Mouse (Mus musculus): ENCODE data around the gene Pde6d.

The Pde6d gene

DNA sequence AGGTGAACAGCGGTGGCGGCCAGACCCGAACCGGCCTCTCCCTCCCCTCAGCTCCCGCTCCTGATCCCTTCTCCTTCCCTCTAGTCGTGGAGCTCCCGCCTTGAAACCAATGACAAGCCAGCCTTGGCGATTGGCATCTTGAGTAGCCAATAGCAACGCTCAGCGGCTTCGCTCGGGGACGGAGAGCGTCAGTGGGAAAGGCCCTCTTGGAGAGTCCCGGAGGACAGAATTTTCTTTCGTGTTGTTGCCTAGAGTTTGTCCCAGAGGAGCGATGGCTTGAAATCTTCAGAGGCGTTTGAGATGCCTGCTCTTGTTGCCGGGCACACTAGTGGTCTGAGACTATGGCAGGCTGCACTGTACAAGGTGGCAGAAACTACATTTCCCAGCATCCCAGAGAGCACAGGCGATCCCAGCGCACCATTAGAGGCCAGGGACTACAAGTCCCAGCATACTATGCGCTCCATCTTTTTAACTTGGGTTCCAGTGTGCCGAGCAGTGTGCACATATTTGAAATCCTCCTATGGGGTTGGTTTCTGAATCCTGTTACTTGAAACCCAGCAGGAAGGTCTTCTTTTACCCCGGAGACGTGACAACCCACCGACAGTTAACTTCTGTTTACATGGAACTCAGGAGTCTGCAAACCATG, at the start of gene Pde6d, which contains the start of gene Cops7b:
TSS of gene Pde6d (minus strand) at position 179 of the 646 bp plus-strand sequence.
TSS of gene Cops7b (plus strand) at position 454 of the 646 bp plus-strand sequence.
- DNase-seq (ENCODE audit: extremely low spot score, low read depth, low spot score): peak; percentile 98

DNA sequence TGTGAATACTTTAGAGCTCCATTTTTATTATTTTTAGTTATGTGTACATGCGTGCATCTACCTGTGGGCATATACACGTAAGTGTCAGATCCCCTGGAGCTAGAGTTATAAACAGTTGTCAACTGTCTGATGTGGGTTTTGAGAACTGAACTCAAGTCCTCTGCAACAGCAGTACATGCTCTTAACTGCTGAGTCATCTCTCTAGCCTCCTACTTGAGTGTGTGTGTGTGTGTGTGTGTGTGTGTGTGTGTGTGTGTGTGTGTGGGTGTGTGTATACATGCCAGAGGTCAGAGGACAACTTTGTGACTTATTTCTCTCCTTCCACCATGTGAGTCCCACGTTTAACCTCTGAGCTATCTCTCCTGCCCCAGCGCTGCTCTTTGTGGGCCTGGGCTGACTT, 48.1 kb upstream of the Pde6d start:
- DNase-seq (ENCODE audit: extremely low spot score, low read depth, low spot score): no peak

DNA sequence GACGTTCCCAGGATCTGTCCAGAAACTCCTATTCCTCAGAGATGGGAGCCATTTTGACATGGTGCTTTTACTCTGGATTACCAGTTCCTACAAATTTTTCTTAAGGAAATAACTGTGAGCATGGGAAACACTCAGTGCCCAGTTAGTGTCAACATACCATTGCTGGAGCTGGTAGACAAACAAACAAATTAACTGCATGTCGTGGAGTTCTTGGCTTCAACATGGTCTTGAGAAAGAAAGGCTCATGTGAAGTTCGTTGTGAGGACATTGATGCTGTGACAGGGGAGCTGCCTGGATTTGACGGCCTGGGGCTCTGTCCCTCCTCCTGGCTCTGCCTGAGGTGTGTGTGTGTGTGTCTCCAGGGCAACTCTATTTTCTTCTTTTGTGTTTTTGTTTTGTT, 47.5 kb upstream of the Pde6d start:
- no peak for DNase-seq (ENCODE audit: extremely low spot score, low read depth, low spot score)

DNA sequence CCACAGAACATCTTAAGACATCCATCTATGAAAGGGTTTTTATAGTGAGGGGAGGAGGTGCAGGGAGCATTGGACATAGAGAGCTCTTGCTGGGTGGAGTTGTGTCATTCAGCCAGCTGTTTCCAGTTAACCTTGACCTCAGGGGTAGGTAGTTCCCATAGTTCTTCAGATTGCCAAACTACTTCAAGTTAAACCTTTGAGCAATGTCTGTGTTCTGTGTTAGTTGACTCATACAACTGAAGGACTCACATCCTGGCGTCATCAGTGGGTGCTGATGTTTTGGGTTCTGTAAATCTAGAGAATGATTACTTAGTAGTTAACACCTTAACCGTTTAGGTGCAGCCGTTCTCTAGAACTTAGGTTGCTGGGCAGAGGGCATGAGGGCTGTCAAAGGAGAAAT, 45.8 kb upstream of the Pde6d start:
- no peak for DNase-seq (ENCODE audit: extremely low spot score, low read depth, low spot score)

DNA sequence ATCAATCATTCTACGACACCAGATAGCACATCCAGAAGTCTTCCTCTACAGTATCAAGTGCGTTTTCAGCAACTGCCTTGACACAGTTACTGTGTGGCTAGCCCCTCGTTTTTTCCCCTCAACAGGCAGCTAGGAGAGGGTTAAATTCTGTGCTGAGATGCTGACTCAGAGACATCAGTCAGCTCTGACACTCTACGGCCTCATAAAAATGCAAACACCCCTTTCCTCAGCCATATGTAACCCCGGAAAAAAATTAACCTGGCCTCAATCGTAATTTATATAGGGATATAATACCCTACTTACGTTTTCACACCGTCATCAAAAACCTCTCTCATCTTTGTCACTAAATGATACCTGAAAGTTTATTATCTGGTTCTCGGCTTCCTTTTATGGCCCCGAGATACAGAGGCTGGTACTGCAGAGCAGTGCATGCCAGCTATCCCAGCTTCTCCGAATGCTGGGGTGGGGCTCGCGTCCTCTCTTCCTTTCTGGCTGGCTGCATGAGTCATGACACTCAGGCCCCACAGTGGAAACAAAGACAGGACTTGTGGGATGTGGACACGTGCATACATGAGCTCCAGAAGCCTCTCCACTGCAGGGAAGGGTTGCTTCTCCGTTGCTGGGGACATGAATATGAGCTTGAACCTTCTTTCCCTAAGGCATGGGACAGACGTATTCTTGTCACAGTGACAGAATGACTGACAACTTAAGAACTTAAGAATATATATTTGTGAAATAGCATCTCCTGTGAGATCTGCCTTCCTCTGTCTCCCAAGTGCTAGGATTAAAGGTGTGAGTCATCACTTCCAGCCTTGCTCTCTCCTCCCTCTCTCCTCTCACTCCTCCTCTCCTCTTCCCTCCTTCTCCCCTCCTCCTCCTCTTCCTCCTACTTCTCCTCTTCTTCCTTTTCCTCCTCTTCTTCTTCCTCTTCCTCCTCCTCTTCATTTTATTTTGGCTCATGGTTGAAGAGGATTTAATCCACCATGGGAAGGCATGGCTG, 40.9 kb upstream of the Pde6d start:
- no peak for DNase-seq (ENCODE audit: extremely low spot score, low read depth, low spot score)

DNA sequence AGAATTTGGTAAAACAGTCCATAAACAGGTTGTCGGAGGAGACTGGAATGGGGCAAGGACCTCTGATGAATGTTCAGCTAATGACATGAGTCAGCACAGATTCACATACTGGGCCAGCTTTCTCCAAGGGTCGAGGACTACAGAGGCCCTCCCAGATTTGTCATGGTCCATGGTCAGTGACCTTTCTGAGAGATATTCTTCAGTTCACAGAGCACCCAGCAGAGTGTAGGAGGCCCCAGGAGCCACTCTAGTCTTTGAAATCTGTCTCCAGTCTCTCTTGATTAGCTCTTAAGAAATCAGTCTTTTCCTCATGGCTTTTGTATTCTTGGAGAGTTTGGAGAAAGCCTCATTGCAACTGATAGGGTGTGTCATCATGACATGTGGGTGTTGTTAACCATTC, 39.9 kb upstream of the Pde6d start:
- DNase-seq (ENCODE audit: extremely low spot score, low read depth, low spot score): no peak

DNA sequence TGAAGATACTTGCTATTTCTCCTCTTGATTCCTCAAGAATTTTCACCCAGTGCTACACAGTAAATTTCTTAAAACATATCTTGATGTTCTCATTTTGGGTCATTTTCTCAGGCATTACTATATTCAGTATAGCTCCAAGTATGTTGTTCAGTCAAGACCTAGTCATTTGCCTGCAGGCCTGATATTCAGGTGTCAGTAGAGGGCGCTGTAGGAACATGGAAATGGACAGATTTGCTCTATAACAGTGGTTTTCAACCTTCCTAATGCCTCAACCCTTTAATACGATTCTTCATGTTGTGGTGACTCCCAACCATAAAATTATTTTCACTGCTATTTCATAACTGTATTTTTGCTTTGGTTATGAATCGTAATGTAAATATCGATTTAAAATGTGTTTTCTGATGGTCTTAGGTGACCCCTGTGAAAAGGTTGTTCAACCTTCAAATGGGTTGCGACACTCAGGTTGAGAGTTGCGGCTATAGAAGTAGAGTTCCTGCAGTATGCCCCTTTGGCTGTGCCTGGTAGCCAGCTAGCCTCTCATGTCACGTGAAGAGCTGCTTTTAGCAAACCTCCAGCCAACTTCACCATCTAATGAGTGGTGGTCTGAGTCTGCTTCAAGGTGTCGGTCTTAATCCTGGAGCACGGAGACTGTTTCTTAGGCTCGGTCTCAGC, 36.2 kb upstream of the Pde6d start:
- DNase-seq (ENCODE audit: extremely low spot score, low read depth, low spot score): peak; percentile 49

DNA sequence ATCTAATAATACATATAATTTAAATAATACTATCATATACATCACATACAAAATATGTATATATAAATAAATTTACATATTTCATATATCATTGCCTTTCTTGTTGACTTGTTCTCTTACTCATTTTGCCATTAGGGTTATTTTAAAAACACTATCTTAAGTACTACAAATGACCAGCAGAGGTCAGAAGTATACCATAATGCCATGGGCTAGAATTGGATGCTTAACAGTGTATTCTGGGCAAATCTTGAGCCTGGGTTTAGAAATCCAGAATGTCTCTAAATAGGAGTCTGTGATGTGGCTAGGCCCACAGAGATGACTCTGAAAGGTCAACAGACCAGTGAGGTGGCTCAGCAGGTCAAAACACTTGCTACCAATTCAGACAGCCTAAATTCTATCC, 31.8 kb upstream of the Pde6d start:
- no peak for DNase-seq (ENCODE audit: extremely low spot score, low read depth, low spot score)

DNA sequence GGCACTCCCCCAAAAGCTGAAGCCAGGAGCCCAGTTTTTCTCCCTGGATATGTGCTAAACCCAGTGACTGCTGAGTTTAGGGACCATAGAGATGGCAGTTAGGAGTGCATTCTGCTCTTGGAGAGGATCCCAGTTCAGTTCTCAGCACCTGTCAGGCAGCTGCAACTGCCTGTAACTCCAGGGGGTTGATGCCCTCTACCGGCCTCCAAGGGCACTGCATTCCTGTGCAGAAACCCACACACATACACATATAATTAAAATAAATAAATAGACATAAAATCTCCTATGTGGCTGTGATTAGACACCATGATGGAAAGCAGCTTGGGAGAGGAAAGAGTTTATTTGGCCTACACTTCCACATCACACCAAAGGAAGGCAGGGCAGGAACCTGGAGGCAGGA, 29.7 kb upstream of the Pde6d start:
- no peak for DNase-seq (ENCODE audit: extremely low spot score, low read depth, low spot score)

DNA sequence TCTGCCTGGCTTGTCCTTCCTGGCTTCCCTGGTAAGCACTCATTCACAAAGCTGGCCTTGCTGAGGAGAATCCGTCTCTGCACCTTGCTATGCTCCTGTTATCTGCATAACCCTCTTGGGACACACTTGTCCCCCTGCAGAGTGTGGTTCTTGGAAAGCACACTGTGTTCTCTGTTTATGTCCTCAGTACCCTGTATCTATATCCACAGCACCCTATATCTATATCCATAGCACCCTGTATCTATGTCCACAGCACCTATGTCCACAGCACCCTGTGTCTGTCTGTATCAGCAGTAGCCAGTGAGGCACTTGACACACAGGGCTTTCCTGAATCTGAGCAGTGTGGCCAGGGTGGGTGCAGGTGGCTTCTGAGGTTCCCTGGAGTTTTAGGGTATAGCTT, 28.5 kb upstream of the Pde6d start:
- no peak for DNase-seq (ENCODE audit: extremely low spot score, low read depth, low spot score)

DNA sequence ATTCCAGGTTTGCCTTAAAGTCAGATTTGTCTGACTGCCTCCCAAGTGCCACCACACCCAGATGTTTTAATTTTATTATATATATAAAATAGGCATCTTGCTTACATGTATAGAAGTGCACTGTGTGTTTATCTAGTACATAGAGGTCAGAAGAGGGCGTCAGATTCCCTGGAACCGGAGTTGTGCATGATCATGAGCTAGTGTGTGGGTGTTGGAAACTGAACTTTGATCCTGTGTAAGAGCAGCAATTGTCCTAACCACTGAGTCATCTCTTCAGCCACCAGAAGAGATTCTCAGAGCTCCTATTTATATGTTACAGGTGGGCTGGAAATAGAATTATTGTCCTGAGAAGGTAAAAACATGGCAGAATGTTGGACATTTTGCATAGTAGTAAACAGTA, 17.7 kb upstream of the Pde6d start:
- no peak for DNase-seq (ENCODE audit: extremely low spot score, low read depth, low spot score)

DNA sequence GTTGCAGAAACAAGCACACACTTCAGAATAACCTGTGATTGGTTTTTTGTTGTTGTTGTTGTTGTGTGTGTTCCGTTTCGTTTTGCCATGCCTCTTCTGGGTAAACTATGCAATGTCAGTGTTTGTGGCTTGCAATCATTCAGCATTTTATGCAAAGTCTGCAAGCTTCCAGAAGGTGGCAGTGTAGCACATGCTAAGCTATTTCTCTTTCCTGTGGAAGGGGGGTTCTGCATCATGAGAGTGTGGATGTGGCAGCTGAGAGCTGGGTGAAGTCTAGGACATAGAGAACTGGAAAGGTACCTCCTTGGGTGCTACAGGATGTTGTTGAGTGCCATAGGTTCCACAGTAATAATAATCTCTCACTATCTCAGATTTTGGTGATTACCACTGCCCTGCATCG, 16.1 kb upstream of the Pde6d start:
- DNase-seq (ENCODE audit: extremely low spot score, low read depth, low spot score): no peak

DNA sequence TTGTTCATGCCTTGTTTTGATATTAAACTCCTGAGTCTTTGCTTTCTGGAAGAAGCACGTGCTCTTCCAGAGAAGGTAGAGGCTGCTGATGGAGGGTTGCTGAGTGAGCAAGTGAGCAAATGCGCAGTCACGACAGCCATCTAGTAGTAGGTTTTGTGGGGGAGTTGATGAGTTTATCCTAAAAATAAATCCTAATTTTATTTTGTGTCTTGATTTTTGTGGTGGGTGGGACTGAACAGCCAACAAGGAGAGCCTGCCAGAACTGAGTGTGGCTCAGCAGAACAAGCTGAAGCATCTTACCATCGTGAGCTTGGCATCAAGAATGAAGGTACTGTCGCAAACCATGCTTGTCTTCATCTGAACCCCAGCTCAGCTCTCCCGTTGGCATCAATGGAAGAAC, 14.1 kb upstream of the Pde6d start:
- no peak for DNase-seq (ENCODE audit: extremely low spot score, low read depth, low spot score)

DNA sequence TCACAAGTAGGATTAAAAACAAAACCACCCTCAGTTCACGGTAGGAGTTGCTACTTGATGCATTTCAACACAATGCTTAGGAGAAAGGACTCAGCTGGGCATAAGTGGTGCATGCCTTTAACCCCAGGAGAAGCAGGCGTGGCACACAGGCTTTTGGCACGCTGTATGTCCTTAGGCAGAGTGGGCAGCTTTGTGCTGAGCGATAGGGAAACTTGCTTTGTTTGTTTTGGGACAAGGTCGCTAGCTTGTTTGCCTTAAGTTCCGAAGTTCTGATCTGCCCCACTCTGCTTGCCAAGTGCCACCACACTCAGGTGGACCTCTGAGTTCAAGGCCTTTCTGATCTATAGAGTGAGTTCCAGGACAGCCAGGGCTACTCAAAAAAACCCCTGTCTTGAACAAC, 12.9 kb upstream of the Pde6d start:
- DNase-seq (ENCODE audit: extremely low spot score, low read depth, low spot score): no peak

DNA sequence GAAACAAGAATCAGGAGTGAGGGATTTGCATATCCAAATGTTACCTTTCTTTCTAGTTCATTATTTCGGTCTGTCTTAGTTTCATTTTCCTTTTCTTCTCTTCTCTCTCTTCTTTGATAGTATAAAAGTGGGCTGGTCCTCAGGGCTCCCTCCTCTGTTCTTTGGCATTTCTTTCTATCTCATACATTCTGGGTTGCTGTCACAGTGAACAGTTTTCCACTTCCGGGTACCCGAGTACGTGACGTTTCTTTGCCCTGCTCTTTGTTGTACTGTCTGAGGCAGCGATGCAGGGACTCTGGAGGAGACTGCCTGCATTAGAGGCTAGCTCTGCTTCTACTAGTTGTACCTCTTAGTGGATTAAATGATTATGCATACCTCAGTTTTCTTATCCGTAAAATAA, 12.1 kb upstream of the Pde6d start:
- no peak for DNase-seq (ENCODE audit: extremely low spot score, low read depth, low spot score)

DNA sequence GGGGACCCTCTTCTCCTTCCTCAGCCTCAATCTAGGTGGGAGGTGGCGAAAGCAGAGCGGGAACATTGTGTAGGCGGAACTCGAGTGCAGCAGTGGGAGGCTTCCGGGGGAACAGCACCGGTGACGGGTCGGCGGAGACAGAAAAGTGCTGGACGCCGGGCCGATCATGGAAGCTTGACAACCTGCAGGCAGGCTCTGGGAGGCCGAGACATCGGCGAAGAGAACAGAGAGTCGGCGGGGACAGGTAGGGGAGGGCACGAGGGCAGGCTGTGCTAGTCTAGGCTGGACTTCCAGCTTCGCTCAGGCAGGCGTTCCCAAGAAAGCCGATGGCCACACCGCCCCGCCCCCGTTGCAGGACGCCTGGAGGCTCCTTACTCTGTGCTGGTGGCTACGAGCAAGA, 4.6 kb upstream of the Pde6d start:
- DNase-seq (ENCODE audit: extremely low spot score, low read depth, low spot score): peak; percentile 47

DNA sequence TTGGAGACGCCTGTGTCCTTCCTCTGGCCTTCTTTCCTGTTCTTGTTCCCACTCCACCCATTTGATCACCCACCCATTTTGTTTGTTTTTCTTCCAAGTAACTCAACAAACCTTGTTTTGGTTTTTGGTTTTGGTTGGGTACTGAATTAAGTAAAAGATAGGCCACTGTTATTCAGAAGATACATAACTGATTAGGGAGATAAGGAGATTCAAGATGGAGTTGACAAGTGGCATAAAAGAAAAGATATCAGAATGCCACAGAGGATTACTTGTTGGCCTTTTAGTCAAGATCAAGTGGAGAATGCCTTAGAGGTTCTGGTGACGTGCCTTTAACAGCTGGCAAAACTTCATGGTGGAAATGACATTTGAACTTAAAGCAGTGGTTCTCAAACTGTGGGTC, 1.3 kb upstream of the Pde6d start:
- no peak for DNase-seq (ENCODE audit: extremely low spot score, low read depth, low spot score)

DNA sequence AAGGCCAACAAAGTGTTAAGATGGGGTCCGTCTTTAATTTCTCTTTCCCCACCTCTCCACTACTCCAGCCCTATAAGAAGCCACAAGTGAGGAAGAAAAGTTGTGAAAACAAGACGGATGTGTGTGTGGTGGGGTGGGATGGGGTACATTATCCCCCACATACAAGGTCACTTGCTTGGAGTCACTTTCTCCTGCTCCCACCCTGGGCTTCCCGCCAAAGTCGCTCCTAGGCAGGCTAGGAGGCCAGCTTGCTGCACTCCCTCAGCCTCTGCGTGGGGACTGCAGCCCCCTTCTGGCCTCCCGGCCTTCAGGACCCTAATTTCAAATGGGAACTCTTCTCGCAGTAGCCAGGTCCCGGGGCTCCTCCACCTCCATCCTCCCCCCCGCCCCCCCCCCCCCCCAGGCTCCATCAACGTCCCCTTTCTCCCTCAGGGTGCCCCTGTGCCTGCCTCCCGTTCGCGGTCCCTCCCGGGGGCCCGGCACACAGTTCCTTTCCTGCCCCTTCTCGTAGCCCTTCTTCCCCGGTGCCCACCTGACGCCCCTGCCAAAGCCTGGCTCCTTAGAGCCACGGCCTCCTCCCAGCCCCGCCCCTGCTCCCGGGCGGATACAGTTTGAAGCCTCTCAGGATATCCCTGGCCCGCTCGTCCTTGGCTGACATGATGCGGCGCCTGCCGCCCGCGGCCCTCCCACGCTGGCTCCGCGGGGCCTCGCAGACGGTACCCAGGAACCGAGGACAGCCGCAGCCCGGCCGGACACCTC, 558 bp downstream of the Pde6d start:
- no peak for DNase-seq (ENCODE audit: extremely low spot score, low read depth, low spot score)

DNA sequence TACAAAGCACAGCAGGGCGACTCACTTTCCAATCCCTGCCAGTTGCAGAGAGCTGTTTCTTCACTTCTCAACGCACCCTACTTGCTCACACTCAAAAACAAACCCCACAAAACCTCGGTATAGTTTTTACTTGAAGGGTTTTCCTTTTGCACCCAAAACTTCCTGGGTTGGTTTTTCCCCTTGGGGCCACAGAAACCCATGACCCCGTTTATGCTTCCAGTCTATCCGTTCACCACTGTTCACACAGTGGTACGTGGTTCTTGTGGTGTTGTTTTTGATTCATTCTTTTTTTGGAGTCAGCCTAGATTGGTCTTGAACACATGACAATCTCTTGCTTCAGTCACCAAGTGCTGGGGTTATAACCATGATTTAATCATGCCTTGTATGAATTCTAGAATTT, 2.0 kb downstream of the Pde6d start:
- no peak for DNase-seq (ENCODE audit: extremely low spot score, low read depth, low spot score)

DNA sequence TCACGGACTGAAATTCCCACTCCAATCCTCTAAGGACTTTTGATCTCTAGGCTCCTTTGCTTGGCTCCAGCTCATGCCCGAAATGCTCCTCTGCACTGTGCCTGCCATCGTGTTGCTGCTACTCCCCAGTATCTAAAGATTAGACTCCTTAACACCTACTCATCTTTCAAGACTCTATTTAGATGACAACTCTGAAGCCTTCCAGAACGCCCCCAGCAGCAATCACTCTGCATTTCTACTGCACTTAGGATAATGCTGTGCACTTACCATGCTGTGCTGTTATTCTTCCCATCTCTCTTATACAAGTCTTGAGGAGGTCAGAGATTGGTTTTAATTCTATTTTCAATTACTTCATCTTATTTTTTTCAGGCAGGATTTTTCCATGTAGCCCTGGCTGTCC, 10.5 kb downstream of the Pde6d start:
- no peak for DNase-seq (ENCODE audit: extremely low spot score, low read depth, low spot score)

DNA sequence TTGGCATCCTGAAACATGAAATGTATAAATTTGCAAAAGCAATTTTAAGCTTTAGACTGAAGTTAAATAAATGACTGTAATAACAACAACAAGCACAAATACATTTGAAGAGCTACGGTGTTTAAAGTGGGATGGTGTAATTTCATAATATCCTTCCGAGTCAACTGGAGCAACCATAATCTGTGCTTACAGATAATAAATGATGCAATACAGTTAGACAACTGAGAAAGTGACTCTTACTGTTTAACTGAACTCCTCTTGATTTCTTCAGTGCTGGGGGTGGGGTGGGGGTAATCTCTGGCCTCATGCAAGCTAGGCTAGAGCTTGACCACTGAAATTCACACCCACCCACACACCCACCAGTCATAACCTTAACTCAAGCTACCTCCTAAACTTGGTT, 11.0 kb downstream of the Pde6d start:
- no peak for DNase-seq (ENCODE audit: extremely low spot score, low read depth, low spot score)
